Mouse (Mus musculus) limb, embryonic 15.5 days (tissue): ENCODE measurements around the gene Cbs. TPM values are rescaled to one million over a fixed set of nuclear protein-coding genes. Genes with fewer than 3 reads are reported as not detected.

ENCODE experiments used
- ATAC-seq: fragments of 200-750 bp; cut with Nextera tagmentation; 2 replicates; pipeline ENCODE4 v1.8.0; 2017; ENCODE audit warnings: low read depth, moderate TSS enrichment; ENCODE audit not compliant: insufficient number of reproducible peaks, low FRiP score, low TSS enrichment
- H3K27ac ChIP-seq: fragments of 300-500 bp; sonication (generic); 2 replicates; pipeline ENCODE4 v1.5.1; 2015; ENCODE audit warnings: moderate library complexity, mild to moderate bottlenecking, inconsistent platforms
- H3K27me3 ChIP-seq: fragments of 300-500 bp; sonication (generic); 2 replicates; pipeline ENCODE4 v1.6.1; 2015; ENCODE audit warnings: inconsistent platforms
- H3K36me3 ChIP-seq: fragments of 300-500 bp; sonication (generic); 2 replicates; pipeline ENCODE4 v1.6.1; 2015; ENCODE audit warnings: inconsistent platforms
- H3K4me1 ChIP-seq: fragments of 300-500 bp; sonication (generic); 2 replicates; pipeline ENCODE4 v1.6.1; 2015; ENCODE audit warnings: inconsistent platforms
- H3K4me2 ChIP-seq: fragments of 300-500 bp; sonication (generic); 2 replicates; pipeline ENCODE4 v1.6.1; 2015; ENCODE audit warnings: mild to moderate bottlenecking, inconsistent platforms
- H3K4me3 ChIP-seq: fragments of 300-500 bp; sonication (generic); 2 replicates; pipeline ENCODE4 v1.5.1; 2015; ENCODE audit warnings: mild to moderate bottlenecking, inconsistent platforms
- H3K9ac ChIP-seq: fragments of 300-500 bp; sonication (generic); 2 replicates; pipeline ENCODE4 v1.6.1; 2015; ENCODE audit warnings: inconsistent platforms
- H3K9me3 ChIP-seq: fragments of 300-500 bp; sonication (generic); 2 replicates; pipeline ENCODE4 v1.6.1; 2016; ENCODE audit warnings: inconsistent platforms
- WGBS: fragments of 180-500 bp; shearing (Covaris S2); methylation state at CpG from one replicate; pipeline ENCODE4 v1.1.7; 2015; 5-methylcytosine and 5-hydroxymethylcytosine counted together
- polyA plus RNA-seq: library from polyadenylated mRNA; unstranded; fragments of >200 nt; fragmentation: Nextera tagmentation; extraction: Ambion mirVana; gene quantifications from 2 replicates; pipeline ENCODE4 v1.2.1, GENCODE M21; 2015

The Cbs gene
- polyA plus RNA-seq, 1 experiment from 2014 or later: 7.5 TPM

- H3K9ac ChIP-seq: no peak overlapping the region
- H3K4me1 ChIP-seq: peaks cover 20% of the 10 kb centered on the region; the same call in 1 of the 2 replicates
- H3K27ac ChIP-seq: no peak overlapping the region
- H3K9me3 ChIP-seq: no peaks in the 10 kb centered on the region
- ATAC-seq: no peak
- WGBS: 77% methylated on average over 10 of the region's 10 CpGs
- no peak overlapping the region for H3K4me2 ChIP-seq
- H3K4me3 ChIP-seq: no peak overlapping the region
- H3K36me3 ChIP-seq: no peaks in the 10 kb centered on the region
- H3K27me3 ChIP-seq: no peaks in the 10 kb centered on the region
Observed at GRCm38 (mm10) chr17:31576394-31577175, 60.5 kb downstream of the Cbs start.

- Histone ChIP-seq H3K27ac (no peak overlapping the region), H3K27me3 (no peaks in the 10 kb centered on the region), H3K4me3 (no peak overlapping the region), H3K4me1 (0 out of 2 replicates have a peak, but pooled peaks cover 5% of the 10 kb centered on the region), H3K9me3 (no peaks in the 10 kb centered on the region), H3K9ac (no peak overlapping the region), H3K36me3 (no peaks in the 10 kb centered on the region), H3K4me2 (no peak overlapping the region)
- 53% methylated on average over 7 of the region's 7 CpGs for WGBS
- ATAC-seq: no peak
Observed at GRCm38 (mm10) chr17:31574662-31575061, 62.4 kb downstream of the Cbs start.

GRCm38 (mm10) chr17:31571689-31572088 lies 65.3 kb downstream of the Cbs start:
- H3K9me3 ChIP-seq: no peaks in the 10 kb centered on the region
- H3K27me3 ChIP-seq: no peaks in the 10 kb centered on the region
- H3K4me1 ChIP-seq: peaks cover 24% of the 10 kb centered on the region
- no peak overlapping the region for H3K4me2 ChIP-seq
- H3K27ac ChIP-seq: no peak overlapping the region
- H3K36me3 ChIP-seq: no peaks in the 10 kb centered on the region
- 84% methylated on average over 5 of the region's 5 CpGs for WGBS
- H3K4me3 ChIP-seq: no peak overlapping the region
- no peak for ATAC-seq
- H3K9ac ChIP-seq: no peak overlapping the region

GRCm38 (mm10) chr17:31570321-31570925 lies 66.6 kb downstream of the Cbs start:
- peak; percentile 70; the same call in 1 of the 2 replicates for ATAC-seq
- Histone ChIP-seq H3K36me3 (no peaks in the 10 kb centered on the region), H3K27ac (no peak overlapping the region), H3K4me2 (no peak overlapping the region), H3K9me3 (no peaks in the 10 kb centered on the region), H3K4me3 (no peak overlapping the region), H3K27me3 (no peaks in the 10 kb centered on the region), H3K4me1 (peaks cover 35% of the 10 kb centered on the region), H3K9ac (no peak overlapping the region)
- 83% methylated on average over 9 of the region's 9 CpGs for WGBS

- Histone ChIP-seq H3K4me3 (no peak overlapping the region), H3K9me3 (no peaks in the 10 kb centered on the region), H3K4me1 (peaks cover 35% of the 10 kb centered on the region), H3K27me3 (no peaks in the 10 kb centered on the region), H3K27ac (no peak overlapping the region), H3K9ac (no peak overlapping the region), H3K36me3 (no peaks in the 10 kb centered on the region), H3K4me2 (no peak overlapping the region)
- no peak for ATAC-seq
- 89% methylated on average over 1 of the region's 1 CpGs for WGBS
Observed at GRCm38 (mm10) chr17:31569756-31570155, 67.3 kb downstream of the Cbs start.

GRCm38 (mm10) chr17:31566276-31566675 lies 70.8 kb downstream of the Cbs start:
- no peak for ATAC-seq
- no peaks in the 10 kb centered on the region for H3K27me3 ChIP-seq
- H3K4me2 ChIP-seq: peak overlapping the region; percentile 74
- H3K9ac ChIP-seq: peak overlapping the region; percentile 87; the same call in 1 of the 2 replicates
- peak overlapping the region; percentile 98; the same call in 1 of the 2 replicates for H3K27ac ChIP-seq
- 66% methylated on average over 6 of the region's 6 CpGs for WGBS
- peaks cover 37% of the 10 kb centered on the region for H3K4me1 ChIP-seq
- no peaks in the 10 kb centered on the region for H3K9me3 ChIP-seq
- peak overlapping the region; percentile 87 for H3K4me3 ChIP-seq
- no peaks in the 10 kb centered on the region for H3K36me3 ChIP-seq

GRCm38 (mm10) chr17:31565141-31566056 lies 71.6 kb downstream of the Cbs start:
- Histone ChIP-seq H3K9ac (peak overlapping the region; percentile 87), H3K36me3 (no peaks in the 10 kb centered on the region), H3K27ac (peak overlapping the region; percentile 98), H3K9me3 (no peaks in the 10 kb centered on the region), H3K4me1 (peaks cover 37% of the 10 kb centered on the region), H3K27me3 (no peaks in the 10 kb centered on the region), H3K4me2 (peak overlapping the region; percentile 74), H3K4me3 (peak overlapping the region; percentile 87)
- WGBS: under 1% methylated on average over 86 of the region's 88 CpGs
- ATAC-seq: peak; percentile 15; the same call in 1 of the 2 replicates

- peak overlapping the region; percentile 87 for H3K9ac ChIP-seq
- H3K4me3 ChIP-seq: peak overlapping the region; percentile 87
- no peaks in the 10 kb centered on the region for H3K9me3 ChIP-seq
- ATAC-seq: no peak; the same call in 1 of the 2 replicates
- peak overlapping the region; percentile 98 for H3K27ac ChIP-seq
- H3K4me1 ChIP-seq: peaks cover 37% of the 10 kb centered on the region
- WGBS: 0% methylated on average over 19 of the region's 44 CpGs
- H3K4me2 ChIP-seq: peak overlapping the region; percentile 74
- no peaks in the 10 kb centered on the region for H3K36me3 ChIP-seq
- H3K27me3 ChIP-seq: no peaks in the 10 kb centered on the region
Observed at GRCm38 (mm10) chr17:31564858-31565140, 72.2 kb downstream of the Cbs start.

GRCm38 (mm10) chr17:31564015-31564857 lies 72.8 kb downstream of the Cbs start, which contains the start of gene Pknox1:
Pknox1 (plus strand) TSS chr17:31564734.
- no peaks in the 10 kb centered on the region for H3K36me3 ChIP-seq
- peak within 1 kb of the TSS; percentile 74 for H3K4me2 ChIP-seq
- H3K4me1 ChIP-seq: peaks cover 33% of the 10 kb centered on the region
- no peaks in the 10 kb centered on the region for H3K9me3 ChIP-seq
- WGBS: under 1% methylated on average over 36 of the region's 72 CpGs
- H3K4me3 ChIP-seq: peak within 1 kb of the TSS; percentile 87
- peak within 1 kb of the TSS; percentile 87 for H3K9ac ChIP-seq
- H3K27ac ChIP-seq: peak within 1 kb of the TSS; percentile 98
- peak; percentile 96 for ATAC-seq
- H3K27me3 ChIP-seq: no peaks in the 10 kb centered on the region

- Histone ChIP-seq H3K9me3 (no peaks in the 10 kb centered on the region), H3K27me3 (no peaks in the 10 kb centered on the region), H3K36me3 (no peaks in the 10 kb centered on the region), H3K4me3 (peak overlapping the region; percentile 46), H3K4me2 (peak overlapping the region; percentile 58), H3K9ac (peak overlapping the region; percentile 39), H3K27ac (peak overlapping the region; percentile 96), H3K4me1 (peaks cover 33% of the 10 kb centered on the region)
- WGBS: 15% methylated on average over 12 of the region's 12 CpGs
- ATAC-seq: no peak
Observed at GRCm38 (mm10) chr17:31563632-31564014, 73.4 kb downstream of the Cbs start.
